Mouse (Mus musculus) stomach, postnatal 0 days (tissue): ENCODE results near the gene Lmbr1l. TPM values are rescaled to one million over a fixed set of nuclear protein-coding genes. Genes with fewer than 3 reads are reported as not detected.
A peak's percentile ranks its signal among the peaks of the same experiment; 100 is the strongest.
"Not testable (repeated sequence)": the region's sequence is repeated elsewhere in the genome, so short reads cannot be mapped to it uniquely, and the experiment has no call there.

ENCODE experiments used
- ATAC-seq: fragments of 200-750 bp; cut with Nextera tagmentation; 2 replicates; pipeline ENCODE4 v1.8.0; 2017; ENCODE audit not compliant: low FRiP score, low TSS enrichment
- DNase-seq: peaks from one replicate; pipeline ENCODE4 v3.0.0-alpha.2; 2016; ENCODE audit warnings: low spot score
- H3K27ac ChIP-seq: fragments of 300-500 bp; sonication (generic); replicated peaks from 2 replicates; pipeline ENCODE4 v1.5.1; 2014; ENCODE audit warnings: mild to moderate bottlenecking, control low read depth
- H3K27me3 ChIP-seq: fragments of 300-500 bp; sonication (generic); 2 replicates; pipeline ENCODE4 v1.6.1; 2014; ENCODE audit warnings: low read length; ENCODE audit not compliant: control insufficient read depth, insufficient read depth
- H3K36me3 ChIP-seq: fragments of 300-500 bp; sonication (generic); 2 replicates; pipeline ENCODE4 v1.6.1; 2014; ENCODE audit warnings: low read length, mixed read lengths; ENCODE audit not compliant: control insufficient read depth, insufficient read depth
- H3K4me1 ChIP-seq: fragments of 300-500 bp; sonication (generic); replicated peaks from 2 replicates; pipeline ENCODE4 v1.6.1; 2014; ENCODE audit warnings: antibody characterized with exemption; ENCODE audit not compliant: control insufficient read depth, insufficient read depth
- H3K4me2 ChIP-seq: fragments of 300-500 bp; sonication (generic); replicated peaks from 2 replicates; pipeline ENCODE4 v1.6.1; 2014; ENCODE audit warnings: low read depth, mild to moderate bottlenecking, control low read depth, moderate library complexity
- H3K4me3 ChIP-seq: fragments of 300-500 bp; sonication (generic); 2 replicates; pipeline ENCODE4 v1.5.1; 2014; ENCODE audit warnings: low read depth, low read length, control low read depth
- H3K9ac ChIP-seq: fragments of 300-500 bp; sonication (generic); 2 replicates; pipeline ENCODE4 v1.6.1; 2014; ENCODE audit warnings: mild to moderate bottlenecking, low read length, control low read depth, mixed read lengths
- H3K9me3 ChIP-seq: fragments of 300-500 bp; sonication (generic); 2 replicates; pipeline ENCODE4 v1.6.1; 2016; ENCODE audit warnings: low read length; ENCODE audit not compliant: control insufficient read depth
- CTCF ChIP-seq: IDR thresholded peaks from 2 replicates; pipeline ENCODE4 v1.5.1; 2016; ENCODE audit warnings: antibody characterized with exemption, low read depth, mild to moderate bottlenecking, moderate library complexity
- EP300 ChIP-seq: optimal IDR thresholded peaks from 2 replicates; pipeline ENCODE3; 2016; ENCODE audit warnings: antibody characterized with exemption
- WGBS: fragments of 180-500 bp; shearing (Covaris S2); extraction: QIAGEN DNeasy Blood & Tissue Kit; methylation state at CpG from one replicate; pipeline ENCODE4 v1.1.7; 2014; 5-methylcytosine and 5-hydroxymethylcytosine counted together
- polyA plus RNA-seq: library from polyadenylated mRNA; unstranded; fragments of >200 nt; fragmentation: Nextera tagmentation; extraction: Ambion mirVana; gene quantifications from 2 replicates; pipeline ENCODE4 v1.2.1, GENCODE M21; 2015

Gene Lmbr1l
- polyA plus RNA-seq, 1 experiment from 2014 or later: 7.7 TPM

GRCm38 (mm10) chr15:98941539-98941938, 23.5 kb upstream of the Lmbr1l start:
- no peaks in the 10 kb centered on the region for H3K9me3 ChIP-seq
- no peak overlapping the region for H3K9ac ChIP-seq
- ATAC-seq (no peak), DNase-seq (no peak)
- H3K36me3 ChIP-seq: no peaks in the 10 kb centered on the region
- H3K27ac ChIP-seq: no peak overlapping the region
- H3K27me3 ChIP-seq: no peaks in the 10 kb centered on the region
- no peak for TF ChIP-seq EP300
- TF ChIP-seq CTCF: no peak
- 58% methylated on average over 2 of the region's 2 CpGs for WGBS
- no peak overlapping the region for H3K4me2 ChIP-seq
- H3K4me3 ChIP-seq: no peak overlapping the region
- no peaks in the 10 kb centered on the region for H3K4me1 ChIP-seq

- Histone ChIP-seq H3K36me3 (no peaks in the 10 kb centered on the region), H3K27ac (no peak overlapping the region), H3K4me1 (no peaks in the 10 kb centered on the region), H3K9ac (no peak overlapping the region), H3K4me3 (no peak overlapping the region), H3K27me3 (no peaks in the 10 kb centered on the region), H3K9me3 (no peaks in the 10 kb centered on the region), H3K4me2 (no peak overlapping the region)
- no peak for ATAC-seq
- WGBS: 59% methylated on average over 10 of the region's 10 CpGs
- TF ChIP-seq CTCF (no peak), EP300 (no peak)
- DNase-seq: no peak
Observed at GRCm38 (mm10) chr15:98940816-98941215, 22.8 kb upstream of the Lmbr1l start.

DNA sequence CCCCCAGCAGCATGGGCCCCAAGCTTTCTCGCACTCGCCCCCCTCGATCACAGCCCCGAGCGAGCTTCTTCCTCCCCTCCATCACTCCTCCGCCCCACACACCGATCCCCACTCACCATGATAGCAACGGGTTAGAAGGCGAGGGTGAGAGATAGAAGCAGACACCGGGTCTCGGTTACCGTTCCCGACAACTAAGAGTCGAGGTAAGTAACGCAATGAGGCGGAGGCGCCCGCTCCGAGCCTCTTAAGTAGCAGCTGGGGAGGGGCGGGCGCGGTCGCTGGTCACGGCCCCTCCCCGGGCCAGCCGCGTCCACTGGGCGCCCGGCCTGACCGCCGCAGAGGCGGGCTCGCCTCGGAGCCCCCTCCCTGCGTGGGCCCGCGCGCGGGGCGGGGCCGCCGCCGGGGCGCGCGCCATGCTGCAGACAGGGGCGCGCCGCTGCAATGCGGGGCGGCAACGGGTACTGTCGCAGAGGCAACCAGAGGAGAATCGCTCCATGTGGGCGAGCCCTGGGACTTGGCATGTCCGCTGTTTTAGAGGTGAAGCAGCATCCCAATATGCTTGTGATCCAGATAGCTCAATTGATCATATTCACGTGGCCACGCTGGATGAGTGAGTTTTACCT, 16.3 kb upstream of the Lmbr1l start, which contains the start of gene Tuba1b:
TSS of gene Tuba1b (minus strand) at position 349 of the 623 bp plus-strand sequence.
- Histone ChIP-seq H3K4me2 (peak within 1 kb of the TSS; percentile 79), H3K9me3 (no peaks in the 10 kb centered on the region), H3K4me1 (no peaks in the 10 kb centered on the region; the same call in 1 of the 2 replicates), H3K27me3 (no peaks in the 10 kb centered on the region), H3K27ac (peak within 1 kb of the TSS; percentile 95), H3K36me3 (peaks cover 5% of the 10 kb centered on the region), H3K9ac (peak within 1 kb of the TSS; percentile 84), H3K4me3 (peak within 1 kb of the TSS; percentile 71)
- ATAC-seq (peak; percentile 97), DNase-seq (peak; percentile 94)
- TF ChIP-seq CTCF (peak; percentile 24; the same call in 1 of the 2 replicates), EP300 (no peak)
- WGBS: under 1% methylated on average over 58 of the region's 58 CpGs

- H3K4me2 ChIP-seq: peak overlapping the region; percentile 79
- no peaks in the 10 kb centered on the region; the same call in 1 of the 2 replicates for H3K4me1 ChIP-seq
- H3K27me3 ChIP-seq: no peaks in the 10 kb centered on the region
- H3K36me3 ChIP-seq: peaks cover 5% of the 10 kb centered on the region
- H3K9me3 ChIP-seq: no peaks in the 10 kb centered on the region
- WGBS: under 1% methylated on average over 35 of the region's 35 CpGs
- peak; percentile 89 for ATAC-seq
- H3K4me3 ChIP-seq: peak overlapping the region; percentile 71
- peak overlapping the region; percentile 84 for H3K9ac ChIP-seq
- TF ChIP-seq CTCF (no peak; the same call in 1 of the 2 replicates), EP300 (no peak)
- peak; percentile 97 for DNase-seq
- peak overlapping the region; percentile 95 for H3K27ac ChIP-seq
Observed at GRCm38 (mm10) chr15:98933833-98934216, 15.8 kb upstream of the Lmbr1l start.

- H3K4me2 ChIP-seq: peak overlapping the region; percentile 79
- not testable (repeated sequence) for H3K27me3 ChIP-seq, H3K36me3 ChIP-seq, H3K9me3 ChIP-seq, ATAC-seq, DNase-seq, H3K4me1 ChIP-seq
- H3K4me3 ChIP-seq: peak overlapping the region; percentile 71
- peak overlapping the region; percentile 53 for H3K27ac ChIP-seq
- H3K9ac ChIP-seq: peak overlapping the region; percentile 66
- WGBS: under 1% methylated on average over 8 of the region's 9 CpGs
Observed at GRCm38 (mm10) chr15:98933004-98933671, 15.1 kb upstream of the Lmbr1l start.

GRCm38 (mm10) chr15:98930998-98931397, 13.0 kb upstream of the Lmbr1l start:
- WGBS: 72% methylated on average over 3 of the region's 3 CpGs
- no peak overlapping the region for H3K27ac ChIP-seq
- H3K9me3 ChIP-seq: no peaks in the 10 kb centered on the region
- no peaks in the 10 kb centered on the region; the same call in 1 of the 2 replicates for H3K4me1 ChIP-seq
- H3K36me3 ChIP-seq: peaks cover 5% of the 10 kb centered on the region
- DNase-seq (no peak), ATAC-seq (no peak)
- no peaks in the 10 kb centered on the region for H3K27me3 ChIP-seq
- H3K4me2 ChIP-seq: no peak overlapping the region
- no peak overlapping the region for H3K9ac ChIP-seq
- TF ChIP-seq CTCF (no peak), EP300 (no peak)
- H3K4me3 ChIP-seq: no peak overlapping the region
